Mouse (Mus musculus): Measurements from ENCODE around the gene D1Pas1.

DNA sequence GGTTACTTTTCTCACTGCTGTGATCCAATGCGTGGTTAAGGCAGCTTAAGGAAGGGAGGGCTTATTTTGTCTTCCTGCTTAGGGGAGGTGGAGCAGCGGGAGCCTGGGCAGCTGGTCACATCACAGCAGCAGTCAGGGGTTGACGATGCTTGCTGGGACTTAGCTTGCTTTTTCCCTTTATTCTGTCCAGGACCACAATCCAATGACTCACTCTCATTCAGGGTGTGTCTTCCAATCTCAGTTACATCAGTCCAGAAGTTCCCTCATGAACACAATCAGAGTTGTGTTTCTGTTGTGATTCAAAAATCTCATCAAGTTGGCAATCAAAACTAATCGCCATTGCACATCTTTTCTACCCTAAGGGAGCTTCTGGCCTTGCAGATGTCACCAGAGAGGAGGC, 48.9 kb downstream of the D1Pas1 start:
- TF ChIP-seq CTCF (IDR thresholded peaks at IDR 0.05; ENCODE audit: borderline replicate concordance, control insufficient read depth, extremely low read depth, insufficient read depth, low read length, poor library complexity): no peak
- TF ChIP-seq POLR2A (IDR thresholded peaks at IDR 0.05; ENCODE audit: control insufficient read depth, extremely low read depth, insufficient read depth, low read length, poor library complexity): no peak

Data from thymus, adult 2 months (tissue).